Mouse (Mus musculus): Measurements from ENCODE around the gene Rfc2. TPM values are rescaled to one million over a fixed set of nuclear protein-coding genes. Genes with fewer than 3 reads are reported as not detected.

Gene Rfc2
- 10 to 100 TPM; 63.0 to 71.5 TPM for total RNA-seq (2023)

GRCm38 (mm10) chr5:134581146-134581545 lies at the start of gene Rfc2:
Rfc2 (plus strand) TSS chr5:134581366.

DNA sequence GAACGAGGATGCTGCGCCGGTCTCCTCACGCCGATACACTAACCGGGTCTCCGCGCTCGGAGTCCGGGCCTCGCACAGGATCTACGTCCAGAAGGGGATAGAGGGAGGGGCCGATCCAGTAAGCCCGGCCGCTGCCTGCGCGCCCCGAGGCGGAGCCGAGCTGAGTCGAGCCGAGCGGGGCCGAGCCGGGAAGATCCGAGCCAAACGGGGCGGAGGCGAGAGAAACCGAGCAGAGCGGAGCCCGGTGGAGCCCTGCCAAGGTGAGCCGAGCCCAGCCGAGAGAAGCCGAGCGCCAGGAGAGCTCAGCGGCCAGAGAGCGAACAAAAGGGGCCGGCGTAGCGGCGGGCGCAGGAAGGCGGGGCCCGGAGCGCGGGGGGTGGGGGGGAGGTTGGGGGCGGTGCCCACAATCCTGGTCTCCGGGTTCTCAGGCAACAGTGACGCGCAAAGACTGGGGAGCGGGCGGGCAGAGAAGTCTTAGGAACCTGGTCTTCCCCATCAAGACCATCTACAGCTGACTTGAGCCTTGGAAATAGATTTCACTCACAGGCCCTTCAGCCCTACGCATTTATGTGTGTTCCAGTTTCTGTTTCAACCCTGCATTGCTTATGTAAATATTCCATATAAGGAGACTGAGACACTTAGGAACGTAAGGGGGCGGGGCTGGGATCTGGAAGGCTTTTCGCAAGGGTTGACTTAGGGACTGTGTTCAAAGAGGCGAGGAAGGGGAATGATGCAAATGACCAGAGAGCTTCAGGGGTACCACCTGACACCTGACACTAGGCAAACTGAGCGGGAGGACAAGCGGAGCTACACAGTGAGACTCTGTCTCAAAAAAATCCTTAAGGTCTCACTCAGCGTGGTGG lies 28.8 kb upstream of the Rfc2 start, which contains the start of gene Clip2:
Gene Clip2 (minus strand): TSS at position 325 of the 863 bp plus-strand sequence.

GRCm38 (mm10) chr5:134560071-134560449 lies 21.1 kb upstream of the Rfc2 start, which contains the start of gene Syna:
Syna (minus strand) TSS chr5:134560171.

GRCm38 (mm10) chr5:134614802-134615201 lies 33.6 kb downstream of the Rfc2 start, which contains the start of gene Lat2:
Lat2 (minus strand) TSS chr5:134615025.

DNA sequence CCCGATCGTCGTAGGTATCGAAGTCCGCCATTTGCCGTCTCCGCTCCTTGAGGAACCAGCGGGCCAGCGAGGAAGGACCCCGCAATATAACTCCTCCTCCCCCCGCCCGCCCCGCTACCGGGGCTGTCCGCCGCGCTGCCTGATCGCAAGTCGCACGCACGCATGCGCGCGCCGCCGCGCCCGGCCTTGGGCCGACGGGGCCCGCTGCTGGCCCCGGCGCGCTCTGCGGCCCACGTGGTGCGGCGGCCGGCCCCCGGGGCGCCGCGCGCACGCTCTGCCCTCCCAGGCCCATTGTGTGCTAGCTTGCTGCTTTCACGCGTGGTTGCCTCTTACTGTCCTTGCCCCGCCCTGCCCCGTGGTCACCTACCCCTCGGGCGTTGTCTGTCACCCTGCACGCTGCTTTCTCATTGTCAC lies 58.1 kb downstream of the Rfc2 start, which contains the start of gene Eif4h:
Gene Eif4h (minus strand): TSS at position 222 of the 414 bp plus-strand sequence.

Other genes starting within 250 kb of the Rfc2 start
- 10 to 100 TPM; 10.3 to 14.3 TPM for gene Gtf2ird1, start 124.7 kb upstream of the Rfc2 start, total RNA-seq (2023)
- gene Clip2, start 28.9 kb upstream of the Rfc2 start, total RNA-seq (2023): 1 to 10 TPM; 6.1 to 6.4 TPM
- not detected for gene Syna, start 21.2 kb upstream of the Rfc2 start, total RNA-seq (2023)
- 10 to 100 TPM; 15.9 to 21.1 TPM for gene Lat2, start 33.7 kb downstream of the Rfc2 start, total RNA-seq (2023)
- 100 to 1,000 TPM; 251 to 255 TPM for gene Eif4h, start 58.1 kb downstream of the Rfc2 start, total RNA-seq (2023)
- gene Limk1, start 107.2 kb downstream of the Rfc2 start, total RNA-seq (2023): 10 to 100 TPM; 26.6 to 28.5 TPM
- not detected for gene Eln, start 166.0 kb downstream of the Rfc2 start, total RNA-seq (2023)